Mouse (Mus musculus) intestine, embryonic 14.5 days (tissue): Measurements from ENCODE around the gene Pabpc1l. TPM values are rescaled to one million over a fixed set of nuclear protein-coding genes. Genes with fewer than 3 reads are reported as not detected.

ENCODE experiments used
- ATAC-seq: fragments of 200-750 bp; cut with Nextera tagmentation; replicated peaks from 2 replicates; pipeline ENCODE4 v1.8.0; 2017; ENCODE audit warnings: low read depth, moderate number of reproducible peaks, moderate TSS enrichment, moderate library complexity; ENCODE audit not compliant: low FRiP score, low TSS enrichment
- DNase-seq: peaks from one replicate; pipeline ENCODE4 v3.0.0-alpha.2; 2018; ENCODE audit warnings: low spot score
- H3K27ac ChIP-seq: fragments of 300-500 bp; sonication (generic); 2 replicates; pipeline ENCODE4 v1.5.1; 2014; ENCODE audit warnings: low read depth, mild to moderate bottlenecking, control low read depth
- H3K27me3 ChIP-seq: fragments of 300-500 bp; sonication (generic); replicated peaks from 2 replicates; pipeline ENCODE4 v1.6.1; 2014; ENCODE audit warnings: low read length, control low read depth; ENCODE audit not compliant: control insufficient read depth, insufficient read depth
- H3K36me3 ChIP-seq: fragments of 300-500 bp; sonication (generic); 2 replicates; pipeline ENCODE4 v1.6.1; 2014; ENCODE audit warnings: low read length, control low read depth; ENCODE audit not compliant: control insufficient read depth, insufficient read depth
- H3K4me1 ChIP-seq: fragments of 300-500 bp; sonication (generic); replicated peaks from 2 replicates; pipeline ENCODE4 v1.6.1; 2014; ENCODE audit warnings: low read length, control low read depth, mixed read lengths; ENCODE audit not compliant: control insufficient read depth, insufficient read depth
- H3K4me2 ChIP-seq: fragments of 300-500 bp; sonication (generic); 2 replicates; pipeline ENCODE4 v1.6.1; 2014; ENCODE audit warnings: low read length
- H3K4me3 ChIP-seq: fragments of 300-500 bp; sonication (generic); 2 replicates; pipeline ENCODE4 v1.5.1; 2014; ENCODE audit warnings: low read depth, low read length, control low read depth, mixed read lengths
- H3K9ac ChIP-seq: fragments of 300-500 bp; sonication (generic); 2 replicates; pipeline ENCODE4 v1.6.1; 2014; ENCODE audit warnings: mild to moderate bottlenecking, low read length
- H3K9me3 ChIP-seq: fragments of 300-500 bp; sonication (generic); 2 replicates; pipeline ENCODE4 v1.6.1; 2016; ENCODE audit warnings: low read length, control low read depth; ENCODE audit not compliant: control insufficient read depth
- WGBS: fragments of 180-500 bp; shearing (Covaris S2); extraction: QIAGEN DNeasy Blood & Tissue Kit; methylation state at CpG from one replicate; pipeline ENCODE4 v1.1.7; 2014; 5-methylcytosine and 5-hydroxymethylcytosine counted together
- polyA plus RNA-seq: library from polyadenylated mRNA; unstranded; fragments of >200 nt; fragmentation: Nextera tagmentation; extraction: Ambion mirVana; gene quantifications from 2 replicates; pipeline ENCODE4 v1.2.1, GENCODE M21; 2014

The Pabpc1l gene
- polyA plus RNA-seq, 1 experiment from 2014 or later = 1.5 TPM

DNA sequence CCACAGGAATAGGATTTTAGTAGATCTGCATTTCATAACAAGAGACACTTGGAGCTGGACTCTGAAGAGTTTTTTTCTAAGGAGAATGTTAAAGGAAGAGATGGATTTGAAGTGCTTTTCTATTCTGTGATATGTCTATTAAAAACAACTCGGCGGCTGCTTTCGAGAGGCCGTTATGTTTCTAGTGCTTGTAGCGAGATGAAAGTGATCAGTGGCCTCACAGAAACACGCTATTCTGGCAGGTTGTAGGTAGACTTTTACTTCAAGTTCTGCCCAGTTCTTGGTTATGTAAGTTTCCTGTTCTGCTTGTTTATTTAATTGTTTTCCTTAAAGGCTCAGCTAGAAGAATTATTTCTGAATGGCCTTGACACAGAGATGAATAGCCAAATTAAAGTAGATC, 26.3 kb upstream of the Pabpc1l start:
- 92% methylated on average over 6 of the region's 6 CpGs for WGBS
- Histone ChIP-seq H3K27ac (no peak overlapping the region), H3K9me3 (no peaks in the 10 kb centered on the region), H3K36me3 (peaks cover 15% of the 10 kb centered on the region; the same call in 1 of the 2 replicates), H3K4me1 (peaks cover 19% of the 10 kb centered on the region), H3K4me3 (no peak overlapping the region), H3K27me3 (no peaks in the 10 kb centered on the region), H3K4me2 (no peak overlapping the region), H3K9ac (no peak overlapping the region)
- DNase-seq = no peak
- ATAC-seq = no peak

DNA sequence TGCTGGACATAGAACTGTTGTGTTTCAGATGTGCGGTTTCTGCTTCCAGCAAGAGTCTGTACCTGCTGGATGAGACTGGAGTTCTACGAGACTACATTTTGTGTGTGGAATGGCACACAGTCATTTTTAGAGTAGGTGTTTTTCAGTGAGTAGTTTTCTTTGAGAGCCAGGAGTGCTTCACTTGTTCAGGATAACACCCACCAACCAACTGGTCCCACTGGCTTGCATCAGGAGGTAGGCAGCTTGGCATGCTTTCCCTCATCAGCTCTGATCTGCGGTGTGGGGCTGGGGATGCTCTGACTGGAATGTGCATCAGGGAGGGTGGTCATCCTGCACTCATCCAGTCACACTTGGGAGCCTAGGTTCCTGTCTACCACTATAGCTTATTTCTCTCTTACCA, 22.6 kb upstream of the Pabpc1l start:
- Histone ChIP-seq H3K9ac (no peak overlapping the region), H3K4me3 (no peak overlapping the region), H3K4me1 (peaks cover 15% of the 10 kb centered on the region), H3K27ac (no peak overlapping the region), H3K9me3 (no peaks in the 10 kb centered on the region), H3K4me2 (no peak overlapping the region), H3K36me3 (peaks cover 9% of the 10 kb centered on the region; the same call in 1 of the 2 replicates), H3K27me3 (no peaks in the 10 kb centered on the region)
- DNase-seq (no peak), ATAC-seq (no peak)
- 99% methylated on average over 3 of the region's 3 CpGs for WGBS

DNA sequence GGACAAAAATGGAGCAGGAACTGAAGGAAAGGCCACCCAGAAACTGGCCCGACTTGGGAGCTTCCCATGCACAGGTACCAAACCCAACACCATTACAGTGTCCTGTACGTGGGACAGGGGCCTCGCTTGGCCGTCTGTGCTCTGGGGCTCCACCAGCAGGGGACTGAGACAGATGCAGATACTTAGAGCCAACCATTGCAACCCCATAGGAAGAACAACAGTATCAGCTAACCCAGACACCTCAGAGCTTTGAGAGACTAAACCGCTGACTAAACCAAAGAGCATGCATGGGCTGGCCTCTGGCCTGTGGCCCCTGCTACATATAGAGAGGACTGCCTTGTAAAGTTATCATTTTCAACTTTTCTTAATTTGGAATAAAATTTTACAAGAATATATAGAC, 20.7 kb upstream of the Pabpc1l start:
- Histone ChIP-seq H3K4me3 (no peak overlapping the region), H3K36me3 (no peaks in the 10 kb centered on the region), H3K9me3 (no peaks in the 10 kb centered on the region), H3K27ac (no peak overlapping the region), H3K4me1 (peaks cover 13% of the 10 kb centered on the region), H3K4me2 (no peak overlapping the region), H3K9ac (no peak overlapping the region), H3K27me3 (no peaks in the 10 kb centered on the region)
- ATAC-seq (no peak), DNase-seq (no peak)
- WGBS = 82% methylated on average over 5 of the region's 5 CpGs

- 49% methylated on average over 10 of the region's 10 CpGs for WGBS
- DNase-seq (no peak), ATAC-seq (no peak)
- Histone ChIP-seq H3K9ac (no peak overlapping the region), H3K9me3 (no peaks in the 10 kb centered on the region), H3K36me3 (peaks cover 6% of the 10 kb centered on the region; the same call in 1 of the 2 replicates), H3K27ac (no peak overlapping the region), H3K27me3 (no peaks in the 10 kb centered on the region), H3K4me2 (no peak overlapping the region; the same call in 1 of the 2 replicates), H3K4me3 (no peak overlapping the region), H3K4me1 (peaks cover 10% of the 10 kb centered on the region)
Observed at GRCm38 (mm10) chr2:164006932-164007331, 18.3 kb upstream of the Pabpc1l start.

GRCm38 (mm10) chr2:164007547-164007946, 17.7 kb upstream of the Pabpc1l start:
- WGBS = 86% methylated on average over 7 of the region's 8 CpGs
- no peak overlapping the region for H3K4me3 ChIP-seq
- H3K4me1 ChIP-seq = peaks cover 10% of the 10 kb centered on the region
- H3K27ac ChIP-seq = no peak overlapping the region
- H3K9ac ChIP-seq = no peak overlapping the region
- no peaks in the 10 kb centered on the region for H3K9me3 ChIP-seq
- H3K4me2 ChIP-seq = no peak overlapping the region
- DNase-seq (no peak), ATAC-seq (no peak)
- peaks cover 12% of the 10 kb centered on the region for H3K36me3 ChIP-seq
- no peaks in the 10 kb centered on the region for H3K27me3 ChIP-seq

GRCm38 (mm10) chr2:164007987-164008545, 17.2 kb upstream of the Pabpc1l start:
- Histone ChIP-seq H3K4me3 (no peak overlapping the region), H3K4me1 (peaks cover 10% of the 10 kb centered on the region), H3K4me2 (no peak overlapping the region), H3K9me3 (no peaks in the 10 kb centered on the region), H3K9ac (no peak overlapping the region), H3K27ac (no peak overlapping the region), H3K27me3 (no peaks in the 10 kb centered on the region), H3K36me3 (peaks cover 17% of the 10 kb centered on the region)
- 82% methylated on average over 2 of the region's 2 CpGs for WGBS
- ATAC-seq = no peak
- no peak for DNase-seq

DNA sequence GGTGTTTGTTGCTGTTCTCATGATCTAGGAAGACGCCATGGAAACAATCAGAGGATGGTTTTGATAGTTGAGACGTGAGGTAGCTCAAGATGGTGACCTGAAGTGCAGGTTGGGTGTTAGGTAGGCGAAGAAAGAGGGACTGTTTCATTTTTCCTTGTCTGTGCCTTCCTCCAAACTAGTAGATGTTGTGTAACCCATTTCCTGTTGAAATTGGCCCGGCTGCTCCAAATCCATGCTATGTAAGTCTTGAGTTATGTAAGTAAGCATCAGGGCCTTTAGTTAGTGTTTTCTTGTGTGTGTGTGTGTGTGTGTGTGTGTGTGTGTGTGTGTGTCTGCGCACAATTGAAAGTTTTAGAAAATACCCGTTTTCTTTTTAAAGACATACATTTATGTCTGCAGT, 16.0 kb upstream of the Pabpc1l start:
- WGBS = 89% methylated on average over 6 of the region's 6 CpGs
- no peak for DNase-seq

DNA sequence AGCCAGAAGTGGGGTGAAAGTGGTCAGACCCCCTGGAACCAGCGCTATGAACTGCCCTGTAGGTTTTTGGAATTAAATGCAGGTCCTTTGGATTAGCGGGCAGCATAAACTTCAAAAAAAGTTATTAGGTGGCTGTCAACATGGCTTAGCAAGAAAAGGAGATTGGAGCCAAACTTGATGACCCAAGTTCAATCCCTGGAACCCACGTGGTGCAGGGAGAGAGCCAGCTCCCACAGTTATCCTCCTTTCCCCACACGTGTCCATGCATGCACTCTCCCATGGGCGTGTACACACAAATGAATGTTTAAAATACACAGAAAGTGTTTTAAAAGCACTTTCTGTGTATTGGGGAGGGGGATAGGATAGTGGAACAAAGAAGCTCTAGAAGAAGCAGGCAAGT, 14.8 kb upstream of the Pabpc1l start:
- Histone ChIP-seq H3K4me2 (no peak overlapping the region), H3K36me3 (peaks cover 42% of the 10 kb centered on the region), H3K4me1 (peaks cover 6% of the 10 kb centered on the region; the same call in 1 of the 2 replicates), H3K9me3 (no peaks in the 10 kb centered on the region), H3K4me3 (no peak overlapping the region), H3K27me3 (no peaks in the 10 kb centered on the region), H3K27ac (no peak overlapping the region), H3K9ac (no peak overlapping the region)
- ATAC-seq (no peak), DNase-seq (no peak)
- WGBS = 82% methylated on average over 5 of the region's 5 CpGs

More for the DNA sequence above, 16.0 kb upstream of the Pabpc1l start:
- Histone ChIP-seq H3K9ac (no peak overlapping the region), H3K4me2 (no peak overlapping the region), H3K27me3 (no peaks in the 10 kb centered on the region), H3K36me3 (peaks cover 29% of the 10 kb centered on the region), H3K4me1 (peaks cover 10% of the 10 kb centered on the region; the same call in 1 of the 2 replicates), H3K27ac (no peak overlapping the region), H3K4me3 (no peak overlapping the region), H3K9me3 (no peaks in the 10 kb centered on the region)
- no peak for ATAC-seq

GRCm38 (mm10) chr2:164010944-164011343, 14.3 kb upstream of the Pabpc1l start:
- WGBS = 92% methylated on average over 3 of the region's 3 CpGs
- DNase-seq = no peak
- ATAC-seq = no peak
- Histone ChIP-seq H3K9ac (no peak overlapping the region), H3K4me1 (peaks cover 3% of the 10 kb centered on the region; the same call in 1 of the 2 replicates), H3K9me3 (no peaks in the 10 kb centered on the region), H3K36me3 (peaks cover 46% of the 10 kb centered on the region), H3K27me3 (no peaks in the 10 kb centered on the region), H3K4me3 (no peak overlapping the region), H3K27ac (no peak overlapping the region), H3K4me2 (no peak overlapping the region)
